ENCODE assay signal across 8 mouse cellular contexts in the genomic region with DNA sequence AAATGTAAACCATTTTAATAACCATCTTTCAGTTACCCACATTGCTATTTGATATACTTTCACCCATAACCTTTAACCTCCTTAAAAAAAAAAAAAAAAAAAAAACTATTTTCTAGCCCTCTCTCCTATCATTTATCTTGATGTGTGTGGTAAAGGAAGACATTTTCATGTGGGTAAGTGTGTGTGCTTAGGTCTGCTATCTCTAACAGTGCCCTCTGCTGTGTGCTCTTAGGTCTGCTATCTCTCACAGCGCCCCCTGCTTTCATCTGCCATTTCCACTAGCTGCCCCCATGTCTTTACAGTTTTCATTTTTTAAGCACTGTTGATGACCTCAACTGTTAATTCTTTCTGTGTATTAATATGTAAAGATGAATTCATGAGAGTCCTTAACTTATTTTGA.
DNase-seq lines count a peak whose midpoint lies in the region; ATAC-seq and TF ChIP-seq lines count a peak whose summit lies in the region.

No protein-coding gene starts in this region.

- no peaks in the 10 kb centered on the region for H3K27me3 ChIP-seq in heart, postnatal 0 days (ENCODE audit: control insufficient read depth, insufficient read depth, low read length)
- H3K27me3 ChIP-seq in heart, embryonic 11.5 days (ENCODE audit: control insufficient read depth, insufficient read depth, low read length): no peaks in the 10 kb centered on the region
- H3K27me3 ChIP-seq in C2C12 (ENCODE audit: control insufficient read depth, insufficient read depth, insufficient read length): no peaks in the 10 kb centered on the region

- H3K4me3 ChIP-seq in heart, postnatal 0 days (ENCODE audit: low read depth, low read length): no peak overlapping the region
- H3K4me3 ChIP-seq in heart, embryonic 11.5 days (ENCODE audit: low read depth, low read length): no peak overlapping the region
- H3K4me3 ChIP-seq in C2C12 (ENCODE audit: insufficient read depth, poor library complexity, severe bottlenecking): no peak overlapping the region

- TF ChIP-seq CTCF in heart, postnatal 0 days (IDR thresholded peaks at IDR 0.05; ENCODE audit: low read depth): peak; percentile 47
- peak; percentile 29 for TF ChIP-seq CTCF in C2C12 (IDR thresholded peaks at IDR 0.05; ENCODE audit: control insufficient read depth, insufficient read depth, insufficient read length)

- 0 out of 2 replicates have a peak, but pooled peaks cover 8% of the 10 kb centered on the region for H3K36me3 ChIP-seq in heart, postnatal 0 days (replicated peaks; ENCODE audit: control insufficient read depth, insufficient read depth, low read length)
- H3K36me3 ChIP-seq in heart, embryonic 11.5 days (ENCODE audit: control insufficient read depth, insufficient read depth, low read length): no peaks in the 10 kb centered on the region
- peaks cover 3% of the 10 kb centered on the region for H3K36me3 ChIP-seq in C2C12 (ENCODE audit: control insufficient read depth, insufficient read depth)

- H3K9ac ChIP-seq in heart, postnatal 0 days (replicated peaks; ENCODE audit: low read depth, low read length): no peak overlapping the region
- no peak overlapping the region for H3K9ac ChIP-seq in heart, embryonic 11.5 days (ENCODE audit: low read depth, low read length)

- no peak for TF ChIP-seq EP300 in heart, postnatal 0 days (IDR thresholded peaks at IDR 0.05; ENCODE audit: low read depth)

- no peak overlapping the region for H3K4me2 ChIP-seq in heart, postnatal 0 days (ENCODE audit: low read depth, low read length)
- no peak overlapping the region for H3K4me2 ChIP-seq in heart, embryonic 11.5 days

- H3ac ChIP-seq in C2C12 (ENCODE audit: control insufficient read depth, insufficient read length, low read depth): no peak overlapping the region

- no peak for ATAC-seq in heart, postnatal 0 days (ENCODE audit: insufficient read depth, low read depth)
- ATAC-seq in heart, embryonic 11.5 days (replicated peaks; ENCODE audit: insufficient number of reproducible peaks, low FRiP score, low TSS enrichment): no peak

- no peaks in the 10 kb centered on the region for H3K9me3 ChIP-seq in heart, postnatal 0 days (replicated peaks; ENCODE audit: control insufficient read depth, low read length)
- H3K9me3 ChIP-seq in heart, embryonic 11.5 days (replicated peaks; ENCODE audit: control insufficient read depth, low read length): no peaks in the 10 kb centered on the region

- WGBS in heart, postnatal 0 days: 76% methylated on average over 1 of the region's 1 CpGs
- WGBS in heart, embryonic 11.5 days (ENCODE audit: insufficient replicate concordance): 68% methylated on average over 1 of the region's 1 CpGs

- H3K79me3 ChIP-seq in C2C12 (ENCODE audit: low read depth): no peaks in the 10 kb centered on the region

- no peak overlapping the region for H3K27ac ChIP-seq in heart, postnatal 0 days (ENCODE audit: low read depth)
- H3K27ac ChIP-seq in heart, embryonic 11.5 days (ENCODE audit: low read depth, low read length): no peak overlapping the region

- no peaks in the 10 kb centered on the region for H3K79me2 ChIP-seq in C2C12 (ENCODE audit: control insufficient read depth, insufficient read depth)

- DNase-seq in heart, postnatal 0 days (ENCODE audit: low spot score): no peak
- DNase-seq in T-cell, adult 2 months (ENCODE audit: low spot score): peak; percentile 2
- DNase-seq in lung, postnatal 14 days: peak; percentile 44
- no peak for DNase-seq in urinary bladder, postnatal 25 days (ENCODE audit: low spot score)
- DNase-seq in frontal cortex, postnatal 14 days (ENCODE audit: low spot score in 2 of 2): no peak
- no peak for DNase-seq in ovary, postnatal 10 days (ENCODE audit: low spot score)

- no peaks in the 10 kb centered on the region for H3K4me1 ChIP-seq in heart, postnatal 0 days (ENCODE audit: control insufficient read depth, insufficient read depth)
- 0 out of 2 replicates have a peak, but pooled peaks cover 4% of the 10 kb centered on the region for H3K4me1 ChIP-seq in heart, embryonic 11.5 days (ENCODE audit: control insufficient read depth, insufficient read depth, low read length)

TF ChIP-seq in C2C12, 6 proteins besides CTCF, POLR2A, EP300 and RAD21:
- no peak for TF ChIP-seq FOSL1 (IDR thresholded peaks at IDR 0.05; ENCODE audit: insufficient read depth, low read length, poor library complexity, severe bottlenecking)
- no peak for TF ChIP-seq MAX (IDR thresholded peaks at IDR 0.05)
- no peak for TF ChIP-seq MYOD1 (IDR thresholded peaks at IDR 0.05; ENCODE audit: control insufficient read depth, insufficient read length, low read depth)
- no peak for TF ChIP-seq USF1 (IDR thresholded peaks at IDR 0.05; ENCODE audit: low read depth)
- TF ChIP-seq CEBPB (IDR thresholded peaks at IDR 0.05; ENCODE audit: low read depth): no peak
- TF ChIP-seq MYOG (IDR thresholded peaks at IDR 0.05; ENCODE audit: control insufficient read depth, extremely low read depth, insufficient read length): no peak
TF ChIP-seq in C2C12: peak in this region for 0.

Comparison
In these comparisons a context has a peak if more than half of its experiments do, and no peak if none do; other contexts are left out.
1. DNase-seq: peak in T-cell, adult 2 months (single experiment) and lung, postnatal 14 days (single experiment); none in heart, postnatal 0 days (single experiment), urinary bladder, postnatal 25 days (single experiment), frontal cortex, postnatal 14 days (0 of 2) and ovary, postnatal 10 days (single experiment).